Mouse (Mus musculus) C2C12 (cell line): ENCODE measurements at regions not wholly inside any gene's neighbourhood (a gene's known extent, or its start where the extent isn't known, plus 50 kb on each side); places are given as distances from the start of the nearest gene placed in this dataset.
A peak's percentile ranks its signal among the peaks of the same experiment; 100 is the strongest.

Experiments
- CEBPB ChIP-seq: IDR thresholded peaks from one replicate; pipeline ENCODE4 v1.6.1; 2011; ENCODE audit warnings: low read depth, mild to moderate bottlenecking, control low read depth, moderate library complexity
- CTCF ChIP-seq: IDR thresholded peaks from one replicate; pipeline ENCODE4 v1.5.1; 2011; ENCODE audit not compliant: control insufficient read depth, insufficient read depth, insufficient read length
- FOSL1 ChIP-seq: IDR thresholded peaks from one replicate; pipeline ENCODE4 v1.8.0; 2011; ENCODE audit warnings: mild to moderate bottlenecking, low read length; ENCODE audit not compliant: poor library complexity, insufficient read depth, severe bottlenecking
- MYOD1 ChIP-seq: IDR thresholded peaks from one replicate; pipeline ENCODE4 v1.6.1; 2011; ENCODE audit warnings: low read depth; ENCODE audit not compliant: control insufficient read depth, insufficient read length
- MYOG ChIP-seq: IDR thresholded peaks from one replicate; pipeline ENCODE4 v1.6.1; 2011; ENCODE audit not compliant: control insufficient read depth, insufficient read length; ENCODE audit errors: extremely low read depth
- USF1 ChIP-seq: IDR thresholded peaks from one replicate; pipeline ENCODE4 v1.6.1; 2011; ENCODE audit warnings: low read depth, mild to moderate bottlenecking, control low read depth, moderate library complexity

DNA sequence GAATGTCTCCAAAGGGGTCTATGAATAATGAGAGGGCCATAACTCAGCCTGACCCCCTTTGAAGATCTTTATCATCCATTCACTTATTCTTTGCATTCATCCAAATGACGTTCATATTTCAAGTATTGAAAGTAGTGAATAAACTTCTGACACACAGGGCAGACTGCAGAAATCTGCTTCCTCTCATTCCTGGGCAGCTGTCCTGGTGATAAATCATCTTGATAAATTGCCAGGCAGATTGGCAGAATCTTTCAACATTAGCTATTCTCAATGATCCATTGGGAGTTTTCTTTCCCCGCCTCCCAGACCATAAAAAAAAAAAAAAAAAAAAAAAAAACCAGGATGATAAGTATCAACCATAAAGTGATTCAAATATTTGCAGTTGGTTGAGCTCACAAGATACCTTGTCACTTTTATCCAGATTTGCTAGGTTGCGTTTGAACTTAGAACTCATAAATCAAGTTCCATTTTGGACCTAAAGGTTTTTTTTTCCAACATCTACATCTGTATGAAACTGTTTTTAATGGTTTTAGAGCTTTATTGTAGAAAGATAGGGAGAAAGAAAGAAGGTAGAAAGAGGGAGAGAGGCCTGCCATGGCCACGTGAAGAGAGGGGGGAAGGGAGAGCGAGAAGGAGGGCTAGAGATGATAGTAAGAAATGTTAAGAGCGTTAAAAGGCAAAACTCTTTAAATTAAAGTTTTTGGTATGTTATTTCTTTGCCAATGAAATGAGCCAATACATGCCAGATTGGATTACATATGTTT, 383.7 kb downstream of the Cylc2 start:
- TF ChIP-seq MYOD1: peak; percentile 84
- TF ChIP-seq MYOG: no peak
- TF ChIP-seq USF1: no peak
- no peak for TF ChIP-seq CTCF
- no peak for TF ChIP-seq FOSL1
- TF ChIP-seq CEBPB: no peak
